Mouse (Mus musculus): ENCODE data around the gene Ctdnep1. TPM values are rescaled to one million over a fixed set of nuclear protein-coding genes. Genes with fewer than 3 reads are reported as not detected.
"Not testable (repeated sequence)": the region's sequence is repeated elsewhere in the genome, so short reads cannot be mapped to it uniquely, and the experiment has no call there.

Gene Ctdnep1
- polyA plus RNA-seq, 1 experiment from 2014 or later, result 26.1 TPM

DNA sequence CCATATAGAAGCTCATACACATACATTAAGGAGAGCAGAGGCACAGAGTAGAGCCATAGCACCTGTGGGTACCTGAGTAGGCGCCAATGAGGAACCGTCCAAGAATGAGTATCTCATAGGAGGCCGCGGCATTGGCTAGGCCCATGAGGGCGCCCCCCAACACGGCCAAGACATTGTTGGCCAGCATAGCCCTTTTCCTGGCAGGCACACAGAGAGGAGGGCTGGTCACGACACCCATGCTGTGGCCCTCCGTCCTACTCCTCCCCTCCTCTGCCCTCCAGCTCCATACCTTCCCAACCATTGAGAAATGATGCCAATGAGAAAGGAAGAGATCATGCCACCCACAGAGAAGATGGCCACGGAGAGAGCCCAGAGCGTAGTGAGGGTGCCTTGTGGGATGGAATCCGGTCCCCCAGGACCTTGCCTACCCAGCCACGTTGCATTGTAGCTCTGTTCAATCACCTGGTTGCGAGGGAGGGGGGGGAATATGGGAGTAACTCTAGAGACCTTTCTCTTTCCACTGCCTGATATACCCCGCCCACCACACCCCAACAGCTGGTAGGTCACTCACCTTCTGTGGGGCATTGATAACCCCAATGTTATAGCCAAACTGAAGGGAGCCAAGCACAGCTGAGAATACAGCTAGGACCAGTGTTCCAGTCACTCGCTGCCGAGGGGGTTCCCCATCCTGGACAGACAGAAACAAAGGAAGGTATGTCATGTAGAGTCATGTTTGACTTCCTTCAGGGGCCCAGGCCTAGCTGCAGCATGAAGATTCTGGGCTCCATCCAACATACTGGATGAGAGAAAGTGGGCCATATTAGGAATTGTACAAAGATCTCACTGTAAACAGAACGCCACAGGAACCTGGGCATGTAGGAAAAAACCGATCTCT, 34.7 kb upstream of the Ctdnep1 start:
- DNase-seq (ENCODE audit: low spot score), result no peak
- Histone ChIP-seq H3K9ac (ENCODE audit: low read length) (no peak overlapping the region), H3K9me3 (replicated peaks; ENCODE audit: control insufficient read depth, low read length) (no peaks in the 10 kb centered on the region), H3K36me3 (ENCODE audit: control insufficient read depth, insufficient read depth, low read length) (peaks cover 11% of the 10 kb centered on the region), H3K27ac (ENCODE audit: low read depth, low read length) (no peak overlapping the region), H3K27me3 (replicated peaks; ENCODE audit: control insufficient read depth, insufficient read depth, low read length) (no peaks in the 10 kb centered on the region), H3K4me1 (ENCODE audit: control insufficient read depth, insufficient read depth, low read length) (peaks cover 10% of the 10 kb centered on the region), H3K4me2 (ENCODE audit: low read length) (peak overlapping the region; percentile 59; the same call in 1 of the 2 replicates), H3K4me3 (ENCODE audit: low read depth, low read length) (no peak overlapping the region)
- 91% methylated on average over 18 of the region's 18 CpGs for WGBS
- ATAC-seq, result no peak

DNA sequence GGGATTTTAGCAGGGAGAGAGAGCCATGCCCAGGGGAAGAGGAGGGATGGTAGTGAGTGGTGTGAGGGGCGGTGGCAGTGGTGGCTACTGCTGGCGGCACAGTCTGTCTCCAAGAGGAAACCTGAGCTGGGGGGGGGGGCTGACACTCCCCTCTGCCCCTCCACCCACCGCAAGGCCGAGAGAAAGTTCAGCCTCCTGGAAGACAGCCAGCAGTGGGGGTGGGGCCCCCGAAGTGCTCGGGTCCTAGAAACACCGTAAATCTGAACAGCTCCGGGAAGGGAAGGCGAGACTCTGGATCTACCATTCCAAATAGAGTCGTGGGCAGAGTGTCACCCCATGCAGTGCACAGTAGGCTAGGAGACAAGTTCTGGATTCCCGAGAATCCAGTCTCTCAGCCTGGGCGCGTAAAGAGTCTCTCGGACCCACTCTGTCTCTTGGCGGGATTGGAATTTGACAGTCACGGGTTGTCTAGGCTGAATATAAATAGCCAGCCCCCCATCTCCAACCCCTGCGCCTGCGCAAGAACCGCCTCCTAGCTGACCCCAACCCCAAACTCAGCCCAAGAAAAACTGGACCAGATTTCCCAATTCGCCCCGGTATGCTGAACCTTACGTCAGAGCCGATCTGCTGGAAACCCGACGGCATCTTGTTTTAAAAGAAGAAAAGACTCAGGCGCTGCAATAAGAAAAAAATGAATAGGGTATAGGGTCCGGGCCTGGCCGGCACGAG, 33.5 kb upstream of the Ctdnep1 start:
- Histone ChIP-seq H3K4me3 (ENCODE audit: low read depth, low read length) (peak overlapping the region; percentile 43), H3K27ac (ENCODE audit: low read depth, low read length) (peak overlapping the region; percentile 39; the same call in 1 of the 2 replicates), H3K4me1 (ENCODE audit: control insufficient read depth, insufficient read depth, low read length) (peaks cover 10% of the 10 kb centered on the region), H3K9ac (ENCODE audit: low read length) (peak overlapping the region; percentile 59), H3K4me2 (ENCODE audit: low read length) (peak overlapping the region; percentile 59), H3K9me3 (replicated peaks; ENCODE audit: control insufficient read depth, low read length) (no peaks in the 10 kb centered on the region), H3K27me3 (replicated peaks; ENCODE audit: control insufficient read depth, insufficient read depth, low read length) (no peaks in the 10 kb centered on the region), H3K36me3 (ENCODE audit: control insufficient read depth, insufficient read depth, low read length) (peaks cover 11% of the 10 kb centered on the region)
- ATAC-seq (peak; percentile 38), DNase-seq (ENCODE audit: low spot score) (peak; percentile 53)
- under 1% methylated on average over 29 of the region's 29 CpGs for WGBS

- H3K27me3 ChIP-seq (replicated peaks; ENCODE audit: control insufficient read depth, insufficient read depth, low read length), result no peaks in the 10 kb centered on the region
- ATAC-seq (peak; percentile 96), DNase-seq (ENCODE audit: low spot score) (peak; percentile 96)
- peak within 1 kb of the TSS; percentile 59 for H3K9ac ChIP-seq (ENCODE audit: low read length)
- no peaks in the 10 kb centered on the region for H3K9me3 ChIP-seq (replicated peaks; ENCODE audit: control insufficient read depth, low read length)
- H3K4me2 ChIP-seq (ENCODE audit: low read length), result peak within 1 kb of the TSS; percentile 59
- H3K36me3 ChIP-seq (ENCODE audit: control insufficient read depth, insufficient read depth, low read length), result peaks cover 9% of the 10 kb centered on the region
- under 1% methylated on average over 33 of the region's 34 CpGs for WGBS
- H3K4me1 ChIP-seq (ENCODE audit: control insufficient read depth, insufficient read depth, low read length), result peaks cover 10% of the 10 kb centered on the region
- H3K27ac ChIP-seq (ENCODE audit: low read depth, low read length), result peak within 1 kb of the TSS; percentile 80
- H3K4me3 ChIP-seq (ENCODE audit: low read depth, low read length), result peak within 1 kb of the TSS; percentile 43
These were observed 32.7 kb upstream of the Ctdnep1 start, which contains the start of gene Slc2a4 for GRCm38 (mm10) chr11:69948066-69948762. Gene Slc2a4, minus strand, starts transcription at chr11:69948188.

GRCm38 (mm10) chr11:69948763-69949150, 32.2 kb upstream of the Ctdnep1 start:
- peak overlapping the region; percentile 59 for H3K9ac ChIP-seq (ENCODE audit: low read length)
- 0% methylated on average over 14 of the region's 14 CpGs for WGBS
- DNase-seq (ENCODE audit: low spot score) (peak; percentile 90), ATAC-seq (peak; percentile 63)
- H3K4me3 ChIP-seq (ENCODE audit: low read depth, low read length), result peak overlapping the region; percentile 43
- peaks cover 8% of the 10 kb centered on the region for H3K36me3 ChIP-seq (ENCODE audit: control insufficient read depth, insufficient read depth, low read length)
- peak overlapping the region; percentile 59 for H3K4me2 ChIP-seq (ENCODE audit: low read length)
- no peaks in the 10 kb centered on the region for H3K9me3 ChIP-seq (replicated peaks; ENCODE audit: control insufficient read depth, low read length)
- peaks cover 10% of the 10 kb centered on the region for H3K4me1 ChIP-seq (ENCODE audit: control insufficient read depth, insufficient read depth, low read length)
- no peaks in the 10 kb centered on the region for H3K27me3 ChIP-seq (replicated peaks; ENCODE audit: control insufficient read depth, insufficient read depth, low read length)
- peak overlapping the region; percentile 80 for H3K27ac ChIP-seq (ENCODE audit: low read depth, low read length)

DNA sequence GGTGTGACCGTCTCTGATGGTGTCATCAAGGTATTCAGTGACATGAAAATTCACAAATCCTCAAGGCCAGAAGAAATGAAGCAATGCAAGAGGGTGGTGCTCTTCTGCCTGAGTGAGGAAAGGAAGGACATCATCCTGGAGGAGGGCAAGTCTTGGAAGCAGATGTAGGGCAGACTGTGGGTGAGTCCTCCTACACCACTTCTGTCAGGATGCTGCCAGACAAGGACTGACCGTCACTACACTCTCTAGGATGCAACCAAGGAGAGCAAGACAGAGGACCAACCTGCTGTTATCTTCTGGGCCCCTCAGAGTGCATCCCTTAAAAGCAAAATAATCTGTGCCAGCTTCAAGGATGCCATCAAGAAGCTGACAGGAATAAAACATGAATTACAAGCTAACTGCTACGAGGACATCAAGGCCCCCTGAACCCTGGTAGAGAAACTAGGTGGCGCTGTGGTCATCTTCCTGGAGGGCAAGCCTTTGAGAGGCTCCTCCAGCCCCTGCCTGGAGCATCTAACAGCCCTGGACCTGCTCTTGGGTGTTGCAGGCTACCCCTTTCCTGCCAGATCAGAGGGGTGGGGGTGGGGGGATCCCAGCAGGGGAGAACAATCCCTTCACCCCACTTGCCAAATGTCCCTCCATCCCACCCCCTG, 30.0 kb upstream of the Ctdnep1 start:
- H3K27me3 ChIP-seq (replicated peaks; ENCODE audit: control insufficient read depth, insufficient read depth, low read length), result no peaks in the 10 kb centered on the region
- DNase-seq (ENCODE audit: low spot score), result no peak
- WGBS, result 39% methylated on average over 4 of the region's 4 CpGs

GRCm38 (mm10) chr11:69952274-69952673, 28.7 kb upstream of the Ctdnep1 start:
- Histone ChIP-seq H3K27me3 (replicated peaks; ENCODE audit: control insufficient read depth, insufficient read depth, low read length) (no peaks in the 10 kb centered on the region), H3K4me2 (ENCODE audit: low read length) (no peak overlapping the region), H3K9me3 (replicated peaks; ENCODE audit: control insufficient read depth, low read length) (no peaks in the 10 kb centered on the region), H3K27ac (ENCODE audit: low read depth, low read length) (no peak overlapping the region), H3K36me3 (ENCODE audit: control insufficient read depth, insufficient read depth, low read length) (no peaks in the 10 kb centered on the region), H3K4me1 (ENCODE audit: control insufficient read depth, insufficient read depth, low read length) (peaks cover 10% of the 10 kb centered on the region), H3K4me3 (ENCODE audit: low read depth, low read length) (no peak overlapping the region), H3K9ac (ENCODE audit: low read length) (no peak overlapping the region)
- ATAC-seq (no peak), DNase-seq (ENCODE audit: low spot score) (no peak)
- WGBS, result 47% methylated on average over 1 of the region's 1 CpGs

More for the DNA sequence above, 30.0 kb upstream of the Ctdnep1 start:
- H3K36me3 ChIP-seq (ENCODE audit: control insufficient read depth, insufficient read depth, low read length), result no peaks in the 10 kb centered on the region
- no peaks in the 10 kb centered on the region for H3K9me3 ChIP-seq (replicated peaks; ENCODE audit: control insufficient read depth, low read length)
- H3K27ac ChIP-seq (ENCODE audit: low read depth, low read length), result no peak overlapping the region
- no peak overlapping the region for H3K9ac ChIP-seq (ENCODE audit: low read length)
- H3K4me2 ChIP-seq (ENCODE audit: low read length), result no peak overlapping the region
- peaks cover 10% of the 10 kb centered on the region for H3K4me1 ChIP-seq (ENCODE audit: control insufficient read depth, insufficient read depth, low read length)
- H3K4me3 ChIP-seq (ENCODE audit: low read depth, low read length), result no peak overlapping the region
- ATAC-seq, result no peak

GRCm38 (mm10) chr11:69953267-69953915, 27.6 kb upstream of the Ctdnep1 start:
- no peak overlapping the region for H3K9ac ChIP-seq (ENCODE audit: low read length)
- H3K27ac ChIP-seq (ENCODE audit: low read depth, low read length), result no peak overlapping the region
- no peaks in the 10 kb centered on the region for H3K27me3 ChIP-seq (replicated peaks; ENCODE audit: control insufficient read depth, insufficient read depth, low read length)
- H3K4me1 ChIP-seq (ENCODE audit: control insufficient read depth, insufficient read depth, low read length), result peaks cover 4% of the 10 kb centered on the region
- no peak overlapping the region for H3K4me3 ChIP-seq (ENCODE audit: low read depth, low read length)
- no peaks in the 10 kb centered on the region for H3K36me3 ChIP-seq (ENCODE audit: control insufficient read depth, insufficient read depth, low read length)
- no peaks in the 10 kb centered on the region for H3K9me3 ChIP-seq (replicated peaks; ENCODE audit: control insufficient read depth, low read length)
- ATAC-seq (no peak), DNase-seq (ENCODE audit: low spot score) (no peak)
- no peak overlapping the region for H3K4me2 ChIP-seq (ENCODE audit: low read length)
- WGBS, result 70% methylated on average over 11 of the region's 11 CpGs

- DNase-seq (ENCODE audit: low spot score); ATAC-seq; H3K27ac ChIP-seq (ENCODE audit: low read depth, low read length); H3K9ac ChIP-seq (ENCODE audit: low read length); H3K4me3 ChIP-seq (ENCODE audit: low read depth, low read length); H3K27me3 ChIP-seq (replicated peaks; ENCODE audit: control insufficient read depth, insufficient read depth, low read length); H3K36me3 ChIP-seq (ENCODE audit: control insufficient read depth, insufficient read depth, low read length); H3K4me2 ChIP-seq (ENCODE audit: low read length); H3K4me1 ChIP-seq (ENCODE audit: control insufficient read depth, insufficient read depth, low read length); H3K9me3 ChIP-seq (replicated peaks; ENCODE audit: control insufficient read depth, low read length): not testable (repeated sequence)
- WGBS, result 75% methylated on average over 4 of the region's 4 CpGs
These were observed 25.3 kb upstream of the Ctdnep1 start for GRCm38 (mm10) chr11:69955618-69956017.

Measured in forebrain, embryonic 14.5 days (tissue).